Mouse (Mus musculus): Measurements from ENCODE around the gene Rnf121.

GRCm38 (mm10) chr7:102113151-102113729 is 48.0 kb upstream of the Rnf121 start:
- TF ChIP-seq CTCF (IDR thresholded peaks at IDR 0.05; ENCODE audit: extremely low read depth, insufficient read depth, insufficient read length, insufficient replicate concordance) (no peak), POLR2A (IDR thresholded peaks at IDR 0.05; ENCODE audit: low read depth, low read length) (no peak)

Data from spleen, adult 2 months (tissue).